Mouse (Mus musculus) ES-Bruce4 (cell line): ENCODE results near the gene Pam.

Experiments used
- CTCF ChIP-seq: IDR thresholded peaks from one replicate; pipeline ENCODE4 v1.8.1; 2011; ENCODE audit warnings: low read depth, low read length
- EP300 ChIP-seq: IDR thresholded peaks from 2 replicates; pipeline ENCODE4 v1.6.1; 2011; ENCODE audit warnings: low read depth, low read length; ENCODE audit not compliant: insufficient read depth

- no peak for TF ChIP-seq CTCF
- TF ChIP-seq EP300: no peak
Measured at GRCm38 (mm10) chr1:97883498-97883897, 211.9 kb downstream of the Pam start.
